Mouse (Mus musculus) hindbrain, embryonic 13.5 days (tissue): ENCODE measurements around the gene AC170998.1. TPM values are rescaled to one million over a fixed set of nuclear protein-coding genes. Genes with fewer than 3 reads are reported as not detected.

Source experiments
- ATAC-seq: fragments of 200-750 bp; cut with Nextera tagmentation; 2 replicates; pipeline ENCODE4 v1.8.0; 2017; ENCODE audit warnings: moderate TSS enrichment; ENCODE audit not compliant: low FRiP score
- H3K27ac ChIP-seq: fragments of 300-500 bp; sonication (generic); 2 replicates; pipeline ENCODE4 v1.5.1; 2015; ENCODE audit warnings: inconsistent platforms, mild to moderate bottlenecking, moderate library complexity
- H3K27me3 ChIP-seq: fragments of 300-500 bp; sonication (generic); 2 replicates; pipeline ENCODE4 v1.6.1; 2015; ENCODE audit warnings: mild to moderate bottlenecking, inconsistent platforms
- H3K36me3 ChIP-seq: fragments of 300-500 bp; sonication (generic); 2 replicates; pipeline ENCODE4 v1.6.1; 2015; ENCODE audit warnings: mild to moderate bottlenecking, inconsistent platforms
- H3K4me1 ChIP-seq: fragments of 300-500 bp; sonication (generic); replicated peaks from 2 replicates; pipeline ENCODE4 v1.6.1; 2015; ENCODE audit warnings: inconsistent platforms
- H3K4me2 ChIP-seq: fragments of 300-500 bp; sonication (generic); 2 replicates; pipeline ENCODE4 v1.6.1; 2015; ENCODE audit warnings: inconsistent platforms, mild to moderate bottlenecking, moderate library complexity
- H3K4me3 ChIP-seq: fragments of 300-500 bp; sonication (generic); 2 replicates; pipeline ENCODE4 v1.5.1; 2015; ENCODE audit warnings: mild to moderate bottlenecking, inconsistent platforms
- H3K9ac ChIP-seq: fragments of 300-500 bp; sonication (generic); 2 replicates; pipeline ENCODE4 v1.6.1; 2015; ENCODE audit warnings: mild to moderate bottlenecking, inconsistent platforms
- H3K9me3 ChIP-seq: fragments of 300-500 bp; sonication (generic); 2 replicates; pipeline ENCODE4 v1.6.1; 2016; ENCODE audit warnings: inconsistent platforms
- WGBS: fragments of 180-500 bp; shearing (Covaris S2); methylation state at CpG from one replicate; pipeline ENCODE4 v1.1.7; 2015; 5-methylcytosine and 5-hydroxymethylcytosine counted together
- polyA plus RNA-seq: library from polyadenylated mRNA; unstranded; fragments of >200 nt; fragmentation: Nextera tagmentation; extraction: Ambion mirVana; gene quantifications from 2 replicates; pipeline ENCODE4 v1.2.1, GENCODE M21; 2015

Gene AC170998.1
- polyA plus RNA-seq, 1 experiment from 2014 or later = 2.2 TPM

DNA sequence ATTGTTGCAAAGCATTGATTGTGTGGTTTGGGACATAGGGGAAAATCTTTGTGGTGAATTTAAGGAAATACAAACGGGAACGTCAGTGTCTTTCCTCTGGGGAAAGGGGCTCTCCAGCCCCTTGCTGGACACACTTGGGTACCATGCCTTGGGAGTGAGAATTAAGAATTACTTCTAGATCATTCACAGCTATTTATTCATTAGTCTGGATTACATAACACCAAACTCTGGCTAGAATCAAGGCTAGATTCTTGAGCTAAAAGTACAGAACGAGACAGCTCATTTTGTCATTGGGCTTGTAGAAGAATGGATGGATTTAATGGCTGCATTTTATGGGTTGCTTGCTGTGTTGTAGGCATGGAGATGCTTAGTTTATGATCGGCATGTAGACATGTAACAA is 31.1 kb upstream of the AC170998.1 start:
- H3K27me3 ChIP-seq = no peaks in the 10 kb centered on the region
- H3K4me3 ChIP-seq = no peak overlapping the region
- H3K27ac ChIP-seq = no peak overlapping the region
- peaks cover 61% of the 10 kb centered on the region for H3K4me1 ChIP-seq
- no peaks in the 10 kb centered on the region for H3K36me3 ChIP-seq
- no peak overlapping the region for H3K4me2 ChIP-seq
- no peak overlapping the region for H3K9ac ChIP-seq
- no peak for ATAC-seq
- no peaks in the 10 kb centered on the region for H3K9me3 ChIP-seq
- 83% methylated on average over 4 of the region's 4 CpGs for WGBS

DNA sequence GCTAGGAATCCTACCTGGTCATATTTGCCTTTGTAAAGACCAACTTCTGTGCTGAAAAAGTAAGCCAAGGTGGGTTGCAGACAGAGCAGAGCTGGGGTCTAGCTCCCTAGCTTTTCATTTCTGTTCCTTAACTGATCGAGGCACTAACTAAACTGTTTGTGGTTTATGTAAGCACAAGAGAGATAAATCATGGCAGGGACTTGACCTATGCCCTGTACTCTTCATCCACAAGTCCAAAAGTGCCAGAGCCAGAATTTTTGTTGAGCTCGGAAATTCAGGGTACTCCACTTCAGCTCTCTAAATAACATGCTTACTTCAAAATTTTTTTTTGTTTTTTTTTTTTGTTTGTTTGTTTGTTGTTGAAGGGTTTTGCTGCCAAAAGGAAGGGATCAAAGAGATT is 29.2 kb upstream of the AC170998.1 start:
- Histone ChIP-seq H3K27me3 (no peaks in the 10 kb centered on the region), H3K36me3 (no peaks in the 10 kb centered on the region), H3K27ac (no peak overlapping the region), H3K9ac (no peak overlapping the region), H3K9me3 (no peaks in the 10 kb centered on the region), H3K4me1 (peaks cover 54% of the 10 kb centered on the region), H3K4me2 (no peak overlapping the region), H3K4me3 (no peak overlapping the region)
- ATAC-seq = no peak
- WGBS = 56% methylated on average over 2 of the region's 2 CpGs

- Histone ChIP-seq H3K4me2 (no peak overlapping the region), H3K27ac (no peak overlapping the region), H3K9me3 (no peaks in the 10 kb centered on the region), H3K36me3 (no peaks in the 10 kb centered on the region), H3K4me3 (no peak overlapping the region), H3K27me3 (no peaks in the 10 kb centered on the region), H3K4me1 (peaks cover 53% of the 10 kb centered on the region), H3K9ac (no peak overlapping the region)
- 73% methylated on average over 13 of the region's 13 CpGs for WGBS
- ATAC-seq = no peak
These were observed 28.3 kb upstream of the AC170998.1 start for GRCm38 (mm10) chr17:28697290-28698195.

GRCm38 (mm10) chr17:28698245-28698644 is 27.6 kb upstream of the AC170998.1 start:
- no peak for ATAC-seq
- 39% methylated on average over 4 of the region's 4 CpGs for WGBS
- no peak overlapping the region for H3K27ac ChIP-seq
- no peak overlapping the region for H3K4me2 ChIP-seq
- no peaks in the 10 kb centered on the region for H3K36me3 ChIP-seq
- no peak overlapping the region for H3K9ac ChIP-seq
- peaks cover 46% of the 10 kb centered on the region for H3K4me1 ChIP-seq
- no peaks in the 10 kb centered on the region for H3K9me3 ChIP-seq
- no peaks in the 10 kb centered on the region for H3K27me3 ChIP-seq
- H3K4me3 ChIP-seq = no peak overlapping the region

GRCm38 (mm10) chr17:28698672-28699071 is 27.2 kb upstream of the AC170998.1 start:
- Histone ChIP-seq H3K4me1 (peaks cover 42% of the 10 kb centered on the region), H3K27ac (no peak overlapping the region), H3K36me3 (no peaks in the 10 kb centered on the region), H3K9me3 (no peaks in the 10 kb centered on the region), H3K9ac (no peak overlapping the region), H3K4me2 (no peak overlapping the region), H3K27me3 (no peaks in the 10 kb centered on the region), H3K4me3 (no peak overlapping the region)
- WGBS = 86% methylated on average over 2 of the region's 2 CpGs
- no peak for ATAC-seq

DNA sequence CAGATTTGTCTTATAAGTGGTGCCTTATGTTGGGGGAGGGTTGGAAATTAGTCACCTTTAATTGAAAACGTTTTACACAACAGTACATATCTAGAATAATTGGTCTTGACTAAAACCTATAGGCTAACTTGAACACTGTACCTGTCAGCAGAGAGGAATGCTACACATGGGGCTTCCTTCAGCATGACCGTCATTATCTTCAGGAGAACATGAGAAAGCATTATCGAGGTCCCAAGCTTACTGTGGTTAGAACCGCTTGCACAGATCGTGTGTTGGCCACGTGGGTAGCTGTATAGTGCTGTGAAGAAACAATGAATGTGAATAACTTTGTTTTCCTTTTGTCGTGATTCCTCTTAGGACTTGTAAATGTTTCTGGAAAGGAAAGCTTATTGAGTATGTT is 26.1 kb upstream of the AC170998.1 start:
- 86% methylated on average over 7 of the region's 7 CpGs for WGBS

DNA sequence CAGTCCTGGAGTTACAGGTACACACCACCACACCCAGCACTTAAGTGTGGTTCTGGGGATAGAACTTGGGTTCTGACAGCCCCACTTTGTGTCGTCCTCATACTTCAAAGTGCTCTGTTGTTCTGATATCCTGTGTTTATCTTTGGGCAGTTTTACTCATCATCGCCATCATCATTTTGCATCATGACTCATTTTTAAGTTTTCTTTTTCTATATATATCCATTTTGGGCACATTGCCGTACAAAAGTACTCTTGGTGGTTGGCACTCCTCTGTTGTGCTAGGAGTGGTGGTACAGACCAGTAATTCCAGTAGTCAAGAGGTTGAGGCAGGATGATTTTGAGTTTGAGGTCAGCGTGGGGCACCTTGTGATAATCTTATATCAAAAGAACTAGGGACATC is 24.7 kb upstream of the AC170998.1 start:
- H3K9ac ChIP-seq = no peak overlapping the region
- ATAC-seq = no peak
- H3K9me3 ChIP-seq = no peaks in the 10 kb centered on the region
- no peaks in the 10 kb centered on the region for H3K36me3 ChIP-seq
- WGBS = 95% methylated on average over 4 of the region's 4 CpGs
- peaks cover 23% of the 10 kb centered on the region for H3K4me1 ChIP-seq
- no peak overlapping the region for H3K4me3 ChIP-seq
- H3K4me2 ChIP-seq = no peak overlapping the region
- H3K27ac ChIP-seq = no peak overlapping the region
- no peaks in the 10 kb centered on the region for H3K27me3 ChIP-seq

More for the DNA sequence above, 26.1 kb upstream of the AC170998.1 start:
- ATAC-seq = no peak
- Histone ChIP-seq H3K9ac (no peak overlapping the region), H3K36me3 (no peaks in the 10 kb centered on the region), H3K4me1 (peaks cover 33% of the 10 kb centered on the region), H3K27ac (no peak overlapping the region), H3K4me3 (no peak overlapping the region), H3K27me3 (no peaks in the 10 kb centered on the region), H3K4me2 (no peak overlapping the region), H3K9me3 (no peaks in the 10 kb centered on the region)

- Histone ChIP-seq H3K9ac (no peak overlapping the region), H3K36me3 (no peaks in the 10 kb centered on the region), H3K27me3 (no peaks in the 10 kb centered on the region), H3K4me2 (no peak overlapping the region), H3K27ac (no peak overlapping the region), H3K4me3 (no peak overlapping the region), H3K9me3 (no peaks in the 10 kb centered on the region), H3K4me1 (peaks cover 20% of the 10 kb centered on the region)
- no peak for ATAC-seq
- WGBS = 96% methylated on average over 3 of the region's 3 CpGs
These were observed 24.1 kb upstream of the AC170998.1 start for GRCm38 (mm10) chr17:28701737-28702136.

GRCm38 (mm10) chr17:28702646-28703045 is 23.2 kb upstream of the AC170998.1 start:
- Histone ChIP-seq H3K4me1 (peaks cover 12% of the 10 kb centered on the region), H3K27me3 (no peaks in the 10 kb centered on the region), H3K4me2 (no peak overlapping the region), H3K36me3 (no peaks in the 10 kb centered on the region), H3K9me3 (no peaks in the 10 kb centered on the region), H3K9ac (no peak overlapping the region), H3K27ac (no peak overlapping the region), H3K4me3 (no peak overlapping the region)
- no peak for ATAC-seq
- 86% methylated on average over 2 of the region's 2 CpGs for whole genome bisulfite sequencing

- no peak overlapping the region for H3K9ac ChIP-seq
- no peaks in the 10 kb centered on the region for H3K9me3 ChIP-seq
- no peak overlapping the region for H3K27ac ChIP-seq
- 44% methylated on average over 1 of the region's 1 CpGs for WGBS
- H3K27me3 ChIP-seq = no peaks in the 10 kb centered on the region
- no peaks in the 10 kb centered on the region for H3K36me3 ChIP-seq
- no peak for ATAC-seq
- H3K4me2 ChIP-seq = no peak overlapping the region
- peaks cover 13% of the 10 kb centered on the region for H3K4me1 ChIP-seq
- H3K4me3 ChIP-seq = no peak overlapping the region
These were observed 19.2 kb upstream of the AC170998.1 start for GRCm38 (mm10) chr17:28706697-28707096.

- 92% methylated on average over 3 of the region's 3 CpGs for WGBS
- no peak for ATAC-seq
These were observed 18.7 kb upstream of the AC170998.1 start for GRCm38 (mm10) chr17:28707136-28707627.

GRCm38 (mm10) chr17:28707816-28708215 is 18.1 kb upstream of the AC170998.1 start:
- WGBS = 96% methylated on average over 2 of the region's 2 CpGs
- no peaks in the 10 kb centered on the region for H3K36me3 ChIP-seq
- H3K4me2 ChIP-seq = no peak overlapping the region
- no peak overlapping the region for H3K4me3 ChIP-seq
- H3K27me3 ChIP-seq = no peaks in the 10 kb centered on the region
- peaks cover 13% of the 10 kb centered on the region for H3K4me1 ChIP-seq
- H3K27ac ChIP-seq = no peak overlapping the region
- ATAC-seq = no peak
- no peak overlapping the region for H3K9ac ChIP-seq
- no peaks in the 10 kb centered on the region for H3K9me3 ChIP-seq

More at GRCm38 (mm10) chr17:28707136-28707627, 18.7 kb upstream of the AC170998.1 start:
- no peaks in the 10 kb centered on the region for H3K9me3 ChIP-seq
- peaks cover 13% of the 10 kb centered on the region for H3K4me1 ChIP-seq
- no peak overlapping the region for H3K9ac ChIP-seq
- no peaks in the 10 kb centered on the region for H3K36me3 ChIP-seq
- no peak overlapping the region for H3K4me3 ChIP-seq
- H3K27me3 ChIP-seq = no peaks in the 10 kb centered on the region
- H3K27ac ChIP-seq = no peak overlapping the region
- no peak overlapping the region for H3K4me2 ChIP-seq

- Histone ChIP-seq H3K9ac (no peak overlapping the region), H3K4me2 (no peak overlapping the region), H3K9me3 (no peaks in the 10 kb centered on the region), H3K4me3 (no peak overlapping the region), H3K27ac (no peak overlapping the region), H3K36me3 (peaks cover 5% of the 10 kb centered on the region), H3K4me1 (peaks cover 13% of the 10 kb centered on the region), H3K27me3 (no peaks in the 10 kb centered on the region)
- WGBS = 56% methylated on average over 2 of the region's 2 CpGs
- ATAC-seq = no peak
These were observed 16.9 kb upstream of the AC170998.1 start for GRCm38 (mm10) chr17:28708989-28709388.
